Comparison of ENCODE assay signal across 9 mouse cellular contexts in the genomic region with DNA sequence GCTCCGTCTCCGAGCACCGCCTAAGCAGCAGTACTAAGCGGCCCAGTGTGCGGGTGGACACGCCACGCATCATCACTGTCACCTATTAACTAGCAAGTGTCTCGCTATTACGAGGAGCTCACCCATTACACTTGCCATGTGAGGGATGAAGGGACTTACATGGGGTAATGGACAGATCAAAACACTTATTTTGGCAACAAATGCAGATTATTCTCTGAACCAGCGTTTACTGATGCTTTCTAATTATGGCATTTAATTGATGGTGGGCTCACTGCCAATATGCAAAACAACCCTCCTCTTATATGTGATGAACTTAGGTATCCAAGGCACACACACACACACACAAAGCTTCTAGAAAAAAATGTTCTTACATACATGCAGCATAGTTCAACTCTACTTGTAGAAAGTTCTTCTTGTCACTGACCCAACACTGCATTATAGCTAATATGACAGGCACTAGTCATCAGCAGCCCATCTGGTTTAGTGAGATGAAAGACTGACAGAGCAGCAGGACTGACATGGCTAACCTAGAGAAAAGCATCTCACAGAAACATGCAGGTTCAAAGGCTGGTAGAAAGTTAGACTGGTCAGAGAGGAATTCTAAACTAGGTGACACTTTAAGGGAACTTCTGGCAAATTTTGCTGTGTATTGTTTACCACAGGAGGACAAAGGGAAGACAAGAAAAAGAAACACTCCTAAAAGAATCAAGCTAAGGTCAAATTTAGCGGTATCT. TPM values are rescaled to one million over a fixed set of nuclear protein-coding genes. Genes with fewer than 3 reads are reported as not detected.
A peak's percentile ranks its signal among the peaks of the same experiment; 100 is the strongest.
DNase-seq lines count a peak whose midpoint lies in the region; ATAC-seq and TF ChIP-seq lines count a peak whose summit lies in the region.
"Had no signal": no experiment of that assay in that cellular context is flagged by ENCODE, and none has a peak within 500 bp of the region (broad histone marks: within the 10 kb centered on the region; RNA-seq: fewer than 3 reads in every experiment).

No protein-coding gene starts in this region.

- no peak for TF ChIP-seq POLR2A in brain, embryonic 14.5 days (IDR thresholded peaks at IDR 0.05; ENCODE audit: borderline replicate concordance, extremely low read depth, insufficient read depth, insufficient read length, poor library complexity, severe bottlenecking)

- H3K4me3 ChIP-seq in heart, embryonic 14.5 days (ENCODE audit: control insufficient read depth in 1 of 2, insufficient read depth in 1 of 2, low read depth in 1 of 2, low read length in 2 of 2): peak overlapping the region in 1 of 2 experiments; percentile 99; a peak in 1 of 4 replicates
- H3K4me3 ChIP-seq in hindbrain, embryonic 14.5 days (replicated peaks; ENCODE audit: low read length): peak overlapping the region; percentile 100
- peak overlapping the region; percentile 69 for H3K4me3 ChIP-seq in midbrain, embryonic 12.5 days

- H3K9me3 ChIP-seq in heart, embryonic 14.5 days (ENCODE audit: control insufficient read depth, low read length): no peaks in the 10 kb centered on the region
- H3K9me3 ChIP-seq in hindbrain, embryonic 14.5 days (ENCODE audit: control insufficient read depth, low read length): no peaks in the 10 kb centered on the region
- H3K9me3 ChIP-seq in midbrain, embryonic 12.5 days: no peaks in the 10 kb centered on the region

- 0 out of 2 replicates have a peak, but pooled peaks cover 2% of the 10 kb centered on the region for H3K36me3 ChIP-seq in heart, embryonic 14.5 days (ENCODE audit: control insufficient read depth, insufficient read depth, low read length)
- H3K36me3 ChIP-seq in hindbrain, embryonic 14.5 days (replicated peaks; ENCODE audit: control insufficient read depth, insufficient read depth): no peaks in the 10 kb centered on the region
- no peaks in the 10 kb centered on the region for H3K36me3 ChIP-seq in midbrain, embryonic 12.5 days

- no peak for TF ChIP-seq CTCF in brain, embryonic 14.5 days (IDR thresholded peaks at IDR 0.05; ENCODE audit: borderline replicate concordance, extremely low read depth, insufficient read depth, insufficient read length)

- H3K4me1 ChIP-seq in heart, embryonic 14.5 days (ENCODE audit: control insufficient read depth in 2 of 2, insufficient read depth in 2 of 2, low read length in 2 of 2): peaks cover 6 to 62% of the 10 kb centered on the region in 2 experiments
- H3K4me1 ChIP-seq in hindbrain, embryonic 14.5 days (replicated peaks; ENCODE audit: control insufficient read depth, insufficient read depth, low read length): peaks cover 39% of the 10 kb centered on the region
- H3K4me1 ChIP-seq in midbrain, embryonic 12.5 days: peaks cover 50% of the 10 kb centered on the region

- DNase-seq in heart, postnatal 36 days: no peak
- DNase-seq in brain, embryonic 14.5 days (ENCODE audit: low read depth): peak; percentile 87
- peak; percentile 33 for DNase-seq in hindbrain, embryonic 14.5 days (ENCODE audit: low spot score)
- no peak for DNase-seq in yolk sac, embryonic 10.5 days (ENCODE audit: low spot score)
- DNase-seq in kidney, adult 9 months: no peak
- DNase-seq: spleen, adult 18-20 months had no signal

- no peak overlapping the region for H3K27ac ChIP-seq in heart, embryonic 14.5 days (replicated peaks in 1 of 2; ENCODE audit: control insufficient read depth in 1 of 2, insufficient read depth in 1 of 2, low read depth in 2 of 2, low read length in 2 of 2)
- H3K27ac ChIP-seq in hindbrain, embryonic 14.5 days: no peak overlapping the region
- H3K27ac ChIP-seq in midbrain, embryonic 12.5 days (replicated peaks): peak overlapping the region; percentile 92

- intact Hi-C loops in heart, postnatal 36 days (cut with DNase I): no loop called here

- no peaks in the 10 kb centered on the region for H3K27me3 ChIP-seq in heart, embryonic 14.5 days (ENCODE audit: control insufficient read depth, insufficient read depth, low read length)
- no peaks in the 10 kb centered on the region for H3K27me3 ChIP-seq in hindbrain, embryonic 14.5 days (ENCODE audit: control insufficient read depth, insufficient read depth, low read length)
- H3K27me3 ChIP-seq in midbrain, embryonic 12.5 days: no peaks in the 10 kb centered on the region

- peak overlapping the region; percentile 100; the same call in 1 of the 2 replicates for H3K9ac ChIP-seq in heart, embryonic 14.5 days (ENCODE audit: low read length)
- H3K9ac ChIP-seq in hindbrain, embryonic 14.5 days: no peak overlapping the region
- H3K9ac ChIP-seq in midbrain, embryonic 12.5 days (replicated peaks): peak overlapping the region; percentile 16; the same call in 1 of the 2 replicates

- ATAC-seq in heart, embryonic 14.5 days (ENCODE audit: insufficient number of reproducible peaks, insufficient read depth, low FRiP score, low read depth): no peak
- no peak for ATAC-seq in hindbrain, embryonic 14.5 days (ENCODE audit: low FRiP score)
- ATAC-seq in midbrain, embryonic 12.5 days (ENCODE audit: low FRiP score, low read depth): no peak
- no peak for ATAC-seq in inflammation-experienced regulatory T-cells, adult 6 months

- peak overlapping the region; percentile 88 for H3K4me2 ChIP-seq in heart, embryonic 14.5 days (ENCODE audit: low read length)
- peak overlapping the region; percentile 65 for H3K4me2 ChIP-seq in hindbrain, embryonic 14.5 days (replicated peaks)
- H3K4me2 ChIP-seq in midbrain, embryonic 12.5 days (replicated peaks): peak overlapping the region; percentile 80

- WGBS in heart, embryonic 14.5 days: 74% methylated on average over 11 of the region's 11 CpGs
- 22% methylated on average over 11 of the region's 11 CpGs for WGBS in hindbrain, embryonic 14.5 days
- 47% methylated on average over 11 of the region's 11 CpGs for WGBS in midbrain, embryonic 12.5 days

RNA-seq across cellular contexts. Expression of a gene that starts 2.5 kb away (rescaled TPM):
- 63.3 and 68.2 TPM in 2 replicates for polyA plus RNA-seq in heart, embryonic 14.5 days (2014; fragmentation: Nextera tagmentation; extraction: Ambion mirVana)
- 10 to 100 TPM; 69.0 to 80.5 TPM for total RNA-seq in heart, postnatal 36 days (2021)
- 52.8 and 76.8 TPM in 2 replicates for polyA plus RNA-seq in brain, embryonic 14.5 days (2012; rRNA removed)
- polyA plus RNA-seq in hindbrain, embryonic 14.5 days (2014; fragmentation: Nextera tagmentation; extraction: Ambion mirVana): 45.3 and 49.9 TPM in 2 replicates
- polyA plus RNA-seq in midbrain, embryonic 12.5 days (2016; fragmentation: Nextera tagmentation; extraction: Ambion mirVana): 64.9 and 66.5 TPM in 2 replicates
- polyA plus RNA-seq in inflammation-experienced regulatory T-cells, adult 6 months (2017; shearing (Covaris generic)): 100 to 1,000 TPM in 1 of 3 experiments, 10 to 100 TPM in 2; 54.0 to 105 (median 84.1) TPM

RNA-seq across cellular contexts. Expression of a gene that starts 23.2 kb away (rescaled TPM):
- polyA plus RNA-seq in heart, embryonic 14.5 days (2014; fragmentation: Nextera tagmentation; extraction: Ambion mirVana): 64.5 and 64.7 TPM in 2 replicates
- total RNA-seq in heart, postnatal 36 days (2021): 10 to 100 TPM; 79.7 to 87.7 TPM
- 96.1 and 112 TPM in 2 replicates for polyA plus RNA-seq in brain, embryonic 14.5 days (2012; rRNA removed)
- polyA plus RNA-seq in hindbrain, embryonic 14.5 days (2014; fragmentation: Nextera tagmentation; extraction: Ambion mirVana): 41.6 and 44.1 TPM in 2 replicates
- 58.7 and 67.9 TPM in 2 replicates for polyA plus RNA-seq in midbrain, embryonic 12.5 days (2016; fragmentation: Nextera tagmentation; extraction: Ambion mirVana)
- 10 to 100 TPM; 16.5 to 35.2 (median 19.0) TPM for polyA plus RNA-seq in inflammation-experienced regulatory T-cells, adult 6 months (2017; shearing (Covaris generic))

Comparison
In these comparisons a context has a peak if more than half of its experiments do, and no peak if none do; other contexts are left out.
1. DNase-seq: peak in brain, embryonic 14.5 days (single experiment) and hindbrain, embryonic 14.5 days (single experiment); none in heart, postnatal 36 days (0 of 2), yolk sac, embryonic 10.5 days (single experiment) and kidney, adult 9 months (single experiment).
2. Peak in every context shown above with its lines, with median percentiles within 50 percentile points of each other: H3K4me2 ChIP-seq.